Mouse (Mus musculus) layer of hippocampus, postnatal 10 days (tissue): ENCODE results near the gene Bdkrb1. TPM values are rescaled to one million over a fixed set of nuclear protein-coding genes. Genes with fewer than 3 reads are reported as not detected.

Experiments
- DNase-seq, 2 experiments: peaks; one replicate each; pipeline ENCODE4 v3.0.0; 2021; ENCODE audit warnings: low spot score in 2 of 2
- total RNA-seq, 2 experiments: library from RNA; stranded (reverse); gene quantifications; 2 replicates each; pipeline ENCODE4 v1.2.3; 2021

Bdkrb1 gene
- total RNA-seq, 2 experiments from 2014 or later, result not detected

GRCm38 (mm10) chr12:105598503-105598902 lies 4.4 kb upstream of the Bdkrb1 start:
- no peak for DNase-seq

DNA sequence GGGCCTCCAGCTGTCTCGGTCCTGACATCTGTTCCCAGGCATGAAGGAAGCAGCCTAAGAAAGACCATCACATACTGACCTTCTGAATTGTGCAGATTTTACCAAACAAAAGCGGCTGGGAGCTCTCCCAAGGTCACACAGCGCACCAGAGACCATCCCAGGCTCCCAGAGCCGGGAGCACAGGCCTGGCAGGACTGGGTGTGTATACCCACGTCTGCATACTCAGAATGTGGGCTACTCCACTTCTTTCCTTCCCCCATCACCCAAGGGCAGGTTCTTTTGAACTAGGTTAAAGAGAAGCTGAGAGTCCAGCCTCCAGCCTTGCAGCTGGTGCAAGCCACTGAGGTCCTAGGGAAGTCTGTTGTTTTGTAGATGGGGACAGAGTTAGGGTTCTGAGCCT lies 3.8 kb upstream of the Bdkrb1 start:
- DNase-seq, result no peak

DNA sequence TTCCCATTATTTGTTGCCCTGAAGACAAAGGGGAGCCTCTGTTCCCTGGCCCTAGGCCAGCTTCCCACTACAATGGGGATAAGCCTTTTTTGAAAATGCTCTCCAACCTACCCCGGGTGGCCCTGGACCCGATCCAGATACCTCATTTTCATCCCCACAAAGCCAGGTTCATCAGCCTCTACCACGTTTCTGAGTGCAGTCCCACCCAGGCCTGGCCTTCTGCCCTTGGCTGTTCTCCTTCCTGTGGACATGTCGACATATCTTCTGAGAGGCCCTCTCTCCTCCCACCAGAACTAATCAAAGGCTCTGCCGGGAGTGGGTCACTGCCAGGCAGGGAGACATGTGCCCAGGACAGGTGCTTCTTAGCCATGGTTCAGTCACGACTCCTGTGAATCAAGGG lies 1.3 kb upstream of the Bdkrb1 start:
- no peak for DNase-seq

GRCm38 (mm10) chr12:105603904-105604303 lies 1.0 kb downstream of the Bdkrb1 start:
- DNase-seq, result no peak

- no peak for DNase-seq
Measured at GRCm38 (mm10) chr12:105605212-105605611, 2.3 kb downstream of the Bdkrb1 start.

GRCm38 (mm10) chr12:105606881-105607280 lies 4.0 kb downstream of the Bdkrb1 start:
- no peak for DNase-seq

- no peak for DNase-seq
Measured at GRCm38 (mm10) chr12:105611045-105611444, 8.2 kb downstream of the Bdkrb1 start.

DNA sequence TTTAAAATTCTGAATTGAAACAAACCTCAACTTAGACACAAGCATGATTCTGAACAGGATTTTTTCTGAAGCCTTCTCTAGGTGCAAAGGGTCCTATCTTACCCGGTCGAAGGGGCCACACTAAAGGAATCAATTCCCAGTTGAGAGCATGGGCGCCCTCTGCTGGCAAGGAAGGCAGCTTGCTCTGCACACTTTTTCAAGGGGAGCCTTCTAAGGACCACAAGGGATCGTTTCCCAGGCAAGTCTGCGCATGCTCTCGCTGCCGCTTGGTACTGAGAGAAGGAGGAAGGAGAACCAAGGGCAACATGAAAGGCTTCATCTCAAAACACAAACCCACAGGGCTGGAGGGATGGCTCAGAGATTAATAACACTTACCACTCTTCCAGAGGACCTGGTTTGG lies 8.9 kb downstream of the Bdkrb1 start:
- DNase-seq, result peak; percentile 76 to 80

- DNase-seq, result no peak
Measured at GRCm38 (mm10) chr12:105613559-105613958, 10.7 kb downstream of the Bdkrb1 start.

DNA sequence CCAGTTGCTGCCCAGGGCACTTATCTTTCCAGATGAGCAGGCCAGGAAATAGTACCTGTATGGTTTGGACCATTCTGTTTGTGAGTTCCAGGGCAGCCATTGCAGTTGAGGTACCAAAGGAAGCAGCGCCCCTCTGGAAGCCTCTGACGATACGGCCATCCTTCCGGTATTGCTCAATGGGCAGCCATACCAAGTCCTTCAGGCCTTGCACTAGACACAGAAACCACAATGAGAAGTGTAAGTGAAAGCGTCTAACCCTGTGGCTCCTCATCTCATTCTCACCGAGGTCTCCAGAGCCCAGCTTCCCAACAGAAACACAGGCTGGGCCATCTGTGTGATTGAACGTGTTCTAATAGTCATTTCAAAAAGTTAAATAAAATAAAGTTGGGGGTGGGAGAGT lies 19.2 kb downstream of the Bdkrb1 start:
- no peak for DNase-seq

DNA sequence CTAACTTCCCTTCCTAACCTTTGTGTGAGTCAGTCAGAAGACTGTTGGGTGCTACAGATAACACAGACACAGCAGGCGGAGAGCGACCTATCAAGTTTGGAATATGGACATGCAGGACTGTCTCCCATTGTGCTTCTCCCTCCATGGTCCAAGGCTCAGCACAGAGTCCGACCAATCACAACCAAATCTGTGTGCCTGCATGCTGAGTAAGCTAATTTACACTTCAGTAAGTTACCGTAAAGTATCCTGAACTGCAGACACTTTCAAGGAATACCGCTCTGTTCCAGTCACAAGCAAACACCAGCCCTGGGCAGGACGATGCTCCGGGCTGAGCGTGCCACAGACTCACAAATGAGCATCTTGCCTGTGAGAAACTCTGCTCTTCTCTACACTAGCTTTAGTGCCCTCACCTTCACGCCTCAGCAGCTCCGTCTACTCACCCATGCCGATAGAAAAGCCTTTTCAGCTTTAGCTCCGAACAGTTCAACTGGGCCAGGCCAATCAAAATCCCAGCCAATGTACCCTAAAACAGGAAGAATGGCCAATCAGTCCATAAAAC lies 20.2 kb downstream of the Bdkrb1 start:
- DNase-seq, result no peak

DNA sequence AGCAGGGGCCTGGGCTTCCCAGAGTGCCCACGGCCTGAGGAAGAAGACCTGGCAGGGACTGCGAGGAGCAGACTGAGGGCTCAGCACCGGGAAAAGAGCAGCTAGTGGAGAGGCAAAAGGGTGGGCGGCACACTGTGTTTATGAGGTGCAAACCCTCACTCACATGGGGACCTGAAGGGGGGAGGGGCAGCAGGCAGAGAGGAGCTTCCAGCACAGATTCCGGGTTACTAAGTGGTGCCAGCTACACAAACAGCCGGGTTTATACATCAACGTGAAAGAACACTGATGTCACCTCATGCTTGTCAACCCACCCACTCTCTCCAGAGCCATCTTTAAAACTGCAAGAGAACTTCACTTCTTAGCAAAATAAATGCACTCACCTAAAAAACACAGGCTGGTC lies 22.9 kb downstream of the Bdkrb1 start:
- peak; percentile 34 to 43 for DNase-seq

GRCm38 (mm10) chr12:105634374-105635067 lies 31.6 kb downstream of the Bdkrb1 start:
- no peak for DNase-seq

DNA sequence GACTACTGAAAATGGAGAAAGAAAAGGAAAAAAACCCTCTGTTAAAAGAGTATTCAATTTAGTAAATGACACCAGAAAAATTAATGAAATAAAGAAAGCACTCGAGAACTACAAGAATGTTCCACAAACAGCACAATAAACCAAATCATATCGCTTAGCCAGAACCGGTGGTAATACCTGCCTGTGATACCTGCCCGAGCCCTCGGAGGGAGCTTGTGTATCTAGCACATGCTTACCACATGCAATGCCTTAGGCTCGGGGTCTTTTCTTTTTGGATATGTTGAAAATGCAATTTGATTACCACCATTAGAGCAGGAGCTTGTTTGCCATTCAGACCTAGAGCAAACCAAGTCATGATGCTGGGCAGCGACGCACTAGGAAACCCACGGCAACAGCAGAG lies 33.7 kb downstream of the Bdkrb1 start:
- DNase-seq, result no peak

- DNase-seq, result no peak
Measured at GRCm38 (mm10) chr12:105637554-105637953, 34.7 kb downstream of the Bdkrb1 start.

DNA sequence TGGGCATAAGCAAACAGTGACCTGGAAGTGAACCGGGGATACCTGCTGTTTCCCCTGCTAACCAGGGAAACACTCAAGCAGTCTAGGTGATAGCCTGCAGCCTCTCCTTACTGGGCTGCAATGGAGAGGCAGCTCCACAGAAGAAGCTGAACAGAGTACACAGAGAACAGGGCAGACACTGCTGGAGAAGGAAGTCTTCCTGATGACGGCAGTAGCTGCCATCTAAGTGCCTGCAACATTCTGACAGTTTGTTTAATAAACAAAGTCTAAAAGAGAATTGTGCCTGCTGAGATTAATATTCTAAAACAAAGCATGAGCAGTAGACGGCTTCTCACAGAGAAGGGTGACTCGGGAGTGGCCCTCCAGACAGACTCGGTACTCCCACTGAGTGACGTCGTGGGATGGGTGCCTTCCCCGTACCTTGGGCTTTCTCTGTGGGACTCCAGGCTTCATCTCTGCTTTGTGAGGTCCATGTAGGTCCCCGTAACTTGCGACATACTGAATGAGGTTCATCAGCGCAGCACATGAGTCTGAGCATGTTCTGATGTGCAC lies 40.0 kb downstream of the Bdkrb1 start:
- DNase-seq, result no peak

Other genes starting within 250 kb of the Bdkrb1 start
- gene D430019H16Rik, start 149.2 kb upstream of the Bdkrb1 start, total RNA-seq, result 100 to 1,000 TPM; 158 to 166 TPM
- under 1 TPM; 0.57 to 0.60 TPM for gene Bdkrb2, start 39.9 kb upstream of the Bdkrb1 start, total RNA-seq
- 10 to 100 TPM; 14.8 to 15.7 TPM for gene Gskip, start 81.7 kb downstream of the Bdkrb1 start, total RNA-seq
- gene Atg2b, start 82.1 kb downstream of the Bdkrb1 start, total RNA-seq, result 10 to 100 TPM; 42.0 TPM
- 1 to 10 TPM; 2.2 to 2.8 TPM for gene Ak7, start 102.9 kb downstream of the Bdkrb1 start, total RNA-seq
- gene Papola, start 181.6 kb downstream of the Bdkrb1 start, total RNA-seq, result 100 to 1,000 TPM; 131 to 149 TPM